Mouse (Mus musculus) thymus, postnatal 36 days (tissue): ENCODE data around the gene Alg9.

Experiments used
- DNase-seq, 2 experiments: peaks; one replicate each; pipeline ENCODE4 v3.0.0; 2022; ENCODE audit warnings: mixed read lengths in 2 of 2

Alg9 gene

GRCm38 (mm10) chr9:50761520-50762243, 13.1 kb upstream of the Alg9 start:
- DNase-seq: no peak

GRCm38 (mm10) chr9:50763331-50763730, 11.5 kb upstream of the Alg9 start:
- no peak for DNase-seq

GRCm38 (mm10) chr9:50767531-50768106, 7.2 kb upstream of the Alg9 start:
- no peak for DNase-seq

- DNase-seq: peak; percentile 97 to 98
Observed at GRCm38 (mm10) chr9:50768107-50769002, 6.5 kb upstream of the Alg9 start, which contains the start of gene Fdxacb1. Gene Fdxacb1 (plus strand): TSS chr9:50768236.

GRCm38 (mm10) chr9:50770011-50770410, 4.8 kb upstream of the Alg9 start:
- DNase-seq: no peak

- DNase-seq: no peak
Observed at GRCm38 (mm10) chr9:50774026-50774462, 775 bp upstream of the Alg9 start.

- no peak for DNase-seq
Observed at GRCm38 (mm10) chr9:50775662-50776126, 875 bp downstream of the Alg9 start.

GRCm38 (mm10) chr9:50776162-50776760, 1.4 kb downstream of the Alg9 start:
- no peak for DNase-seq

GRCm38 (mm10) chr9:50782155-50782554, 7.3 kb downstream of the Alg9 start:
- peak; percentile 62 for DNase-seq

- no peak for DNase-seq
Observed at GRCm38 (mm10) chr9:50795266-50795665, 20.4 kb downstream of the Alg9 start.

GRCm38 (mm10) chr9:50796776-50797175, 22.0 kb downstream of the Alg9 start:
- DNase-seq: no peak

GRCm38 (mm10) chr9:50797641-50798040, 22.8 kb downstream of the Alg9 start:
- DNase-seq: no peak

- DNase-seq: no peak
Observed at GRCm38 (mm10) chr9:50798368-50798767, 23.5 kb downstream of the Alg9 start.

GRCm38 (mm10) chr9:50800985-50801384, 26.2 kb downstream of the Alg9 start:
- peak; percentile 41 to 50 for DNase-seq

GRCm38 (mm10) chr9:50803055-50803671, 28.3 kb downstream of the Alg9 start:
- no peak for DNase-seq

- DNase-seq: no peak
Observed at GRCm38 (mm10) chr9:50808471-50808870, 33.7 kb downstream of the Alg9 start.

- no peak for DNase-seq
Observed at GRCm38 (mm10) chr9:50809146-50809545, 34.3 kb downstream of the Alg9 start.

- no peak for DNase-seq
Observed at GRCm38 (mm10) chr9:50811187-50811586, 36.4 kb downstream of the Alg9 start.

GRCm38 (mm10) chr9:50811746-50812145, 36.9 kb downstream of the Alg9 start:
- no peak for DNase-seq

GRCm38 (mm10) chr9:50813796-50814195, 39.0 kb downstream of the Alg9 start:
- no peak for DNase-seq

GRCm38 (mm10) chr9:50815666-50816065, 40.8 kb downstream of the Alg9 start:
- DNase-seq: peak; percentile 70 to 83

- DNase-seq: no peak
Observed at GRCm38 (mm10) chr9:50816512-50816911, 41.7 kb downstream of the Alg9 start.
